9 mouse cellular contexts compared by ENCODE assay signal in the genomic region with DNA sequence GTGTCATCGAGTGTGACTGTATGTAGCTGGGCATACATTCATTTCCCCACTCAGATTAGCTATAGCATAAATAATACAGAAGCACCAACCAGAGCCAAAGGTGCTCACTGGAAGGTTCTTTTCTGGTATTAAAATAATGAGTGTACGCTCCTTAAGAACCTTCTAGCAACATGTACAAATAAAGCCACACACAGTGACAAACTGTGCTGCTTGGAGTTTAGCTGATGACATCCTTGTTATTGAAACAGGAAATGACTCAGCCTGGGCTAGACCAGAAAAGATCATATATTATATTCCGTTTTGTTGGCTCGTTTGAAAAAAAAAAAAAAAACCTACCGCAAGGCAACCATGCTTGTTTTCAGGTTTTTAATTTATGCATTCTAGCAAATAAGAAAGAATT. TPM values are rescaled to one million over a fixed set of nuclear protein-coding genes. Genes with fewer than 3 reads are reported as not detected.
DNase-seq lines count a peak whose midpoint lies in the region.
"Had no signal": no experiment of that assay in that cellular context is flagged by ENCODE, and none has a peak within 500 bp of the region (broad histone marks: within the 10 kb centered on the region; RNA-seq: fewer than 3 reads in every experiment).

No protein-coding gene starts in this region.

- no peak overlapping the region for H3K4me3 ChIP-seq in heart, embryonic 10.5 days
- no peak overlapping the region for H3K4me3 ChIP-seq in embryonic facial prominence, embryonic 10.5 days
- H3K4me3 ChIP-seq: midbrain, embryonic 10.5 days had no signal

- 67% methylated on average over 5 of the region's 5 CpGs for WGBS in heart, embryonic 10.5 days
- 84% methylated on average over 5 of the region's 5 CpGs for WGBS in embryonic facial prominence, embryonic 10.5 days

- H3K9me3 ChIP-seq in heart, embryonic 10.5 days, result no peaks in the 10 kb centered on the region
- no peaks in the 10 kb centered on the region for H3K9me3 ChIP-seq in embryonic facial prominence, embryonic 10.5 days
- H3K9me3 ChIP-seq: midbrain, embryonic 10.5 days had no signal

- peak; percentile 61 for DNase-seq in heart, adult 8-10 months (ENCODE audit: low spot score)
- DNase-seq in heart, embryonic 10.5 days (ENCODE audit: low spot score), result no peak
- peak; percentile 41 to 56 for DNase-seq in B cell, adult 2 months
- DNase-seq in embryonic facial prominence, embryonic 10.5 days (ENCODE audit: low spot score), result no peak
- peak; percentile 80 for DNase-seq in lung, postnatal 25 days (ENCODE audit: low spot score)
- DNase-seq in cerebellum, adult 8-10 months, result no peak
- DNase-seq in adrenal gland, postnatal 36 days, result no peak
- no peak for DNase-seq in layer of hippocampus, postnatal 14 days (ENCODE audit: low spot score in 2 of 2)

- no peaks in the 10 kb centered on the region for H3K27me3 ChIP-seq in heart, embryonic 10.5 days (ENCODE audit: insufficient read depth, poor library complexity, severe bottlenecking)
- H3K27me3 ChIP-seq in embryonic facial prominence, embryonic 10.5 days (replicated peaks; ENCODE audit: low read depth, poor library complexity, severe bottlenecking), result no peaks in the 10 kb centered on the region

- peaks cover 10% of the 10 kb centered on the region; the same call in 1 of the 2 replicates for H3K4me1 ChIP-seq in heart, embryonic 10.5 days
- peaks cover 3% of the 10 kb centered on the region; the same call in 1 of the 2 replicates for H3K4me1 ChIP-seq in embryonic facial prominence, embryonic 10.5 days

- H3K36me3 ChIP-seq in heart, embryonic 10.5 days, result no peaks in the 10 kb centered on the region
- no peaks in the 10 kb centered on the region for H3K36me3 ChIP-seq in embryonic facial prominence, embryonic 10.5 days (replicated peaks)
- H3K36me3 ChIP-seq: midbrain, embryonic 10.5 days had no signal

- no peak overlapping the region for H3K27ac ChIP-seq in heart, embryonic 10.5 days
- H3K27ac ChIP-seq in embryonic facial prominence, embryonic 10.5 days (replicated peaks), result 0 out of 2 replicates have a peak overlapping the region, but pooled peaks have one; percentile 4
- H3K27ac ChIP-seq: midbrain, embryonic 10.5 days had no signal

RNA-seq across cellular contexts. Expression of gene Klf6, which starts 15.7 kb away (rescaled TPM):
- 10 to 100 TPM; 36.0 to 49.3 (median 42.0) TPM for total RNA-seq in heart, adult 8-10 months (2022)
- 56.1 and 63.8 TPM in 2 replicates for polyA plus RNA-seq in heart, embryonic 10.5 days (2016; fragmentation: Nextera tagmentation; extraction: Ambion mirVana)
- polyA plus RNA-seq in embryonic facial prominence, embryonic 10.5 days (2016; fragmentation: Nextera tagmentation; extraction: Ambion mirVana), result 39.5 and 43.2 TPM in 2 replicates
- total RNA-seq in adrenal gland, postnatal 36 days (2021), result 10 to 100 TPM; 45.5 to 50.3 TPM
- total RNA-seq in layer of hippocampus, postnatal 14 days (2021), result 10 to 100 TPM; 29.9 to 38.2 TPM

Comparison
In these comparisons a context has a peak if more than half of its experiments do, and no peak if none do; other contexts are left out.
1. DNase-seq: peak in heart, adult 8-10 months (single experiment), B cell, adult 2 months (2 of 2) and lung, postnatal 25 days (single experiment); none in heart, embryonic 10.5 days (single experiment), embryonic facial prominence, embryonic 10.5 days (single experiment), cerebellum, adult 8-10 months (single experiment), adrenal gland, postnatal 36 days (0 of 2) and layer of hippocampus, postnatal 14 days (0 of 2).